Mouse (Mus musculus) cerebellum, adult 9-10 months (tissue): ENCODE results near the gene Tmprss9.
A peak's percentile ranks its signal among the peaks of the same experiment; 100 is the strongest.

Source experiments
- DNase-seq: peaks from one replicate; pipeline ENCODE4 v3.0.0; 2022

Tmprss9 gene

DNA sequence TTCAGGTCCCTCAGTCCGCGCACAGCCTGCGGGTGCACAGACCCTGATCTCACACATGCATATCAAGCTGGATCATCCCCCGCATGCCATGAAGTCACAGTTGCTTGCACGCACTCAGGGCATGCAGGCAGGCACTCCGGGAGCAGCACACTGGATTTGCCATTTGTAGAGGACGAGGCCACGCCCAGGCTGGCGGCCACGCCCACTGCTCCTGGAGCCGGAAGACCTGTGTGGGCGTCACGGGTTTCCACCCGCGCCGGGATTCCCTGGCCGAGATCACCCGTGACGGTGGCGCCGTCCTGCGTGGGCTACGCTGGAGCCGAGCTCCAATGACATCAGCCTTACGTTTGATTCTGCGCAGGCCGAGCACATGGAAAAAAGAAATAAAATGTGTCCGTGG, 68.0 kb downstream of the Tmprss9 start:
- peak; percentile 77 for DNase-seq

DNA sequence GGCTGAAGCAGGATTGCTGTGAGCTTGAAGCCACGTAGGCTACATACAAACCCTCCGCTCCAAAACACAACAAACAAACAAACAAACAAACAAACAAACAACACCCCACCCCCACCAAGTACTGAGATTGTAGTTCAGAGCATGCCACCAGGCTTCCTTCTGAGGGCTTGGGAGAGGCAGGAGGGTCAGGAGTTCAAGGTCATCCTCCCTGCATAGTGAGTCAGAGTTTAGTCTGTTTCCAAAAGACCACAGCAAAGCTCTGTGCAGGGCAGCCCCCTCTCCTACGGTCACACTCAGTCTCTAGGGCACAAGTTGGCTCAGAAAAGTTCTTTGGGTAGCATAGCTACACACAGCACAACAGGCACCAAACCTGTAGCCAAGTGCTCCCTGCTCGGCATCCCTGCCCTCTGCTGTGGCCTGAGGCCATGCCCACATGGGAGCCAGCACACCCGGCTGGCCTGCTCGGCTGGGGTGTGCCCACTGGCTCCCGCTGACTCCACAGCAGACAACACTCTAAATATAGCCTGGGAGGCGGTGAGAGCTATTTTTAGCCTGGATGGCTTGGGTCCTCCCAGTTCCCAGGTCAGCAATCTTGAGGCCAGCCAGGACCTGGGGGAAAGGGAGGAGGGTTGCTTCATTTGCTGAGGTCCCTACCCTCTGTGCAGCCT, 68.8 kb downstream of the Tmprss9 start:
- no peak for DNase-seq

DNA sequence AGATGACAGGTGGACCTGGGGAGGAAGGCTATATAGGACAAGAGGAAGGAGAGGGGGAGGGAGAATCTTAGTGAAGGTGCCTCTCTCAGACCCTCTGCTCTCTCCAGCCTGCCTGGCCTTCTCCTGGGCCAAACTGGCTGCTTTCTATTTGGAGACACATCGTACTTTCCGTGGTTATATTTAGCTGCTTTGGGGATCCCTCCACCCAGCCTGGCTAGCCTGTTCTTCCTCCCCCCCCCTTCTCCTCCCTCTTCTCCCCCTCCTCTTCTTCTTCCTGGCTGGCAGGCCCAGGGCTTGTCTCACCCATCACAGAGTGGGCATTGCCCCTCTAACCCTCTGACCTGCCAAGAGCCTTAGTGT, 69.3 kb downstream of the Tmprss9 start:
- no peak for DNase-seq

DNA sequence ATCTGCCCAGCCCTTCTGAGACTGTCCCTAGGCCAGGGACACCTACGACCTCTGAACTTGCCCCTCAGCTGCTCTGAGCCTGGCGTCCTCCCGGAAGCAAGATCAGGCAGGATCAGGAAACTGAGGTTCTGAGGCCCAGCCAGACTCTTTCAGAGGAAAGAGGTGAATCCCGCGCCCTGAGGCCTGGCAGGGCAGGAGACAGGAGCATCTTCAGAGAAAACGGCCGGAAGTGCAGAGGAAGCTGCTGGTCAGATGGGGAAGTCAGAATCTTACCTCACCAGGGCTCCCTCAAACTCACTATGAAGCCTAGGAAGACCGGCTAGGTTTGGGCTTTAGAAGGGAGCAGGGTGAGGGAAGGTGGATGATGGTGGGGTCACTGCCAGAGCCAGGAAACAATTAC, 71.3 kb downstream of the Tmprss9 start:
- no peak for DNase-seq

GRCm38 (mm10) chr10:80943701-80944100, 72.1 kb downstream of the Tmprss9 start:
- DNase-seq, result no peak

- DNase-seq, result no peak
Observed at GRCm38 (mm10) chr10:80944231-80944630, 72.6 kb downstream of the Tmprss9 start.

GRCm38 (mm10) chr10:80946684-80947437, 75.2 kb downstream of the Tmprss9 start:
- DNase-seq, result no peak

DNA sequence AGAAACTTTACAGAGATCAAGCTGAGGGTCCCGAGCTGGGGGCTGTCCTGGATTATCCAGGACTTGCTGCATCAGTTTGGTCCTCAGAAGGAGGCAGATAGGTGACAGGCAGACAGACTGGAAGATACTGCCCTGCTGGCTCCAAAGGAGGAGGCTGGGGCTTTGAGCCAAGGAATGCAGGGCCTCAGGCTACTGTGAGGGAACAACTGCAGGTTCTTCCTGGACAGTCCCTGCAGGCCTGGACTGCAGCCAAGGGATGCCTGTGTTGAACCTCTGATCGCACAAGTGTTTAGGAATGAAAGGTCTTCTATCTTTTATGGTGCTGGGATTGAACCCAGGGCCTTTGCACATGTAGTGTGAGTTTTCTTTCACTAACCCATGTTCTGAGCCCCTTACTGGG, 76.2 kb downstream of the Tmprss9 start:
- no peak for DNase-seq

DNA sequence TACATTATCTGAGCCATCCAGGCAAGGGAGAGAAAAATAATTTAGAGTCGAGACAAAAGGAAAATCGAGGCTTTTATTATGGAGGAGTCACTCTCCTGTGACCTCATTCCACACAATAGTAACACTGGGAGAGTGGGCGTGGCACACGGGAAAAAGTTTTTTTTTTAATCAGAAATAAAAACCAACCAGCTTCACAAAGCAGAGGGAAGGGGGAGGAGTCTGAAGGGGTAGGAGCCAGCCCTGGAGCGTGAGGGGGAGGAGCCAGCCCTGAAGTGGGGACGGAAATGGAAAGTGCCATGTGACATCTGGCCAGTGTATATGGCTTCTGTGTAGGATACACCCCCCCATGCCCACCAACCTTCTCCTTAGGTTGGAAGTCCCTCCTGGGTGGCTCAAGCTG, 76.9 kb downstream of the Tmprss9 start:
- no peak for DNase-seq

DNA sequence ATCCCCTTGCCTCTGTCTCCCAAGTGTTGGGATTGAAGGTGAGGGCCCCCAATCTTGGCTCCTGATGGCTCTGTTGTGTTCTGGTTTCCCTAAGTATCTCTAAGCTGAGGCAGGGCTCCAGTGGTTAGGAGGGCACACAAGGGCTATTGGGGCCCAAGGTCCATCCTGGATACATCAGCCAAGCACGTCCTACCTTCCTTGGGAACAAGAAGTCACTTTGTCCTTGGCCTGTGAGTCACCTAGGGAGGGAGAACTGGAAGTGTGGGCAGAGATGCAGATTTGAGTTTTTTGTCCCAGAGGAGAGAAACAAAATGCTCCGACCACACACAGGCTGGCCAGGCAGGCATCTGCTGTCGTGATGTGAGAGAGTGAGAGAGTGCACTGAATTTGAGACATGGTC, 77.4 kb downstream of the Tmprss9 start:
- DNase-seq, result no peak
